Mouse (Mus musculus) regulatory T cell (primary cell): Measurements from ENCODE around the gene Tet1.

Experiments
- in situ Hi-C: fragments of 300-600 bp; cut with MboI, MseI; formaldehyde crosslinking; loops from one replicate; pipeline ENCODE4 v1.15.1; 2025; ENCODE audit warnings: high pct_unique_total_duplicates

The Tet1 gene

GRCm38 (mm10) chr10:62892549-62893232, 16.1 kb downstream of the Tet1 start:
- in situ Hi-C loops, result loop anchor here (5.0 kb wide), 1 partner anchor 85 kb away; no protein-coding TSS in a partner anchor

- in situ Hi-C loops, result loop anchor here (5.0 kb wide), 1 partner anchor 84 kb away; no protein-coding TSS in a partner anchor
Measured at GRCm38 (mm10) chr10:62891025-62891424, 17.8 kb downstream of the Tet1 start.

- in situ Hi-C loops, result no loop called here
Measured at GRCm38 (mm10) chr10:62886799-62887591, 21.8 kb downstream of the Tet1 start.

GRCm38 (mm10) chr10:62885969-62886798, 22.6 kb downstream of the Tet1 start:
- in situ Hi-C loops, result no loop called here

GRCm38 (mm10) chr10:62885460-62885859, 23.3 kb downstream of the Tet1 start:
- in situ Hi-C loops, result no loop called here

GRCm38 (mm10) chr10:62884517-62884916, 24.3 kb downstream of the Tet1 start:
- in situ Hi-C loops, result no loop called here

- in situ Hi-C loops, result no loop called here
Measured at GRCm38 (mm10) chr10:62883933-62884372, 24.8 kb downstream of the Tet1 start.

- in situ Hi-C loops, result no loop called here
Measured at GRCm38 (mm10) chr10:62881211-62881610, 27.6 kb downstream of the Tet1 start.

GRCm38 (mm10) chr10:62878056-62878455, 30.7 kb downstream of the Tet1 start:
- in situ Hi-C loops, result no loop called here

- in situ Hi-C loops, result no loop called here
Measured at GRCm38 (mm10) chr10:62875565-62875964, 33.2 kb downstream of the Tet1 start.

- in situ Hi-C loops, result no loop called here
Measured at GRCm38 (mm10) chr10:62874828-62875227, 34.0 kb downstream of the Tet1 start.

- in situ Hi-C loops, result no loop called here
Measured at GRCm38 (mm10) chr10:62866035-62866791, 42.6 kb downstream of the Tet1 start.

- in situ Hi-C loops, result no loop called here
Measured at GRCm38 (mm10) chr10:62865167-62866034, 43.4 kb downstream of the Tet1 start.

GRCm38 (mm10) chr10:62863563-62863962, 45.2 kb downstream of the Tet1 start:
- in situ Hi-C loops, result no loop called here

- in situ Hi-C loops, result no loop called here
Measured at GRCm38 (mm10) chr10:62862435-62862834, 46.4 kb downstream of the Tet1 start.

GRCm38 (mm10) chr10:62858967-62859366, 49.8 kb downstream of the Tet1 start:
- in situ Hi-C loops, result no loop called here

- in situ Hi-C loops, result no loop called here
Measured at GRCm38 (mm10) chr10:62856690-62857290, 52.0 kb downstream of the Tet1 start.

GRCm38 (mm10) chr10:62854992-62855391, 53.8 kb downstream of the Tet1 start:
- in situ Hi-C loops, result no loop called here

- in situ Hi-C loops, result no loop called here
Measured at GRCm38 (mm10) chr10:62854581-62854980, 54.2 kb downstream of the Tet1 start.

- in situ Hi-C loops, result no loop called here
Measured at GRCm38 (mm10) chr10:62851578-62851977, 57.2 kb downstream of the Tet1 start.
